Mouse (Mus musculus): ENCODE results near the gene Med25. TPM values are rescaled to one million over a fixed set of nuclear protein-coding genes. Genes with fewer than 3 reads are reported as not detected.

Med25 gene
- polyA plus RNA-seq, 1 experiment from 2014 or later: 80.0 TPM

DNA sequence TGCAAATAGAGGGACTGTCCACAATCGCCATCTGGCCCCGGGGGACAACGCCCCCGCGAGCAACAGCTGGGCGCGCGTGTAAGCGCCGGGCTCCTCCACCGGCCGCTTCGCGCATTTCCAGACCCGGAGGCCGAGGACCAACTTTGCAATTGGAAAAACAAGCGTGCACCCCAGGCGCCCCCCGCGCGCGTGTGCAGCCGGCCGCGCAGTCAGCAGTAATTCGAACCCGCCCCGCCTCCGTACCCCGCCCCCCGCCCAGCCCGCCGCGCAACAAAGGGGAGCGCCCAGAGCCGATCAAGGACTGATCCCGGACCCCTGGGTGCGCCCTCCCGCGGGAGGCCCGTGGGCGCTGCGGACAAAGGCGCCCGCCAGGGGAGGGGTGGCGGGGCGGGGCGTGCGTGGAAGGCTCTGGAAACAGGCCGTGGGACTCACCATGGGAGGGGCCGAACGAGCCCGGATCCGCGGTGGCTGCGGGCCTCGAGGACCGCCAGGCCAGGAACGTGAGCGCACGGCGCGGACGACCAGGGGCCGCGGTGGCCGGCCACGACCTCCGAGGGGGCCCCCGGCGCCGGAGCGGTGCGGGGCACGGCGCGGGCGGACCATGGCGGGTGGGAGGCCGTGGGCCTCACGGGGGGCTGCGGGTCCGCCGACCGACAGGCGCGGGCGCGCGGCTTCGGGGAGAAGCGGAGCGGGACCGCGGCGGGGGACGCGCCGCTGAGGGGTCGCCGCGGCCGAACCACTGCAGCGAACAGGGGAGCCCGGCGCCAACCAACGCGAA, 23.4 kb downstream of the Med25 start:
- Histone ChIP-seq H3K4me1 (ENCODE audit: control insufficient read depth, insufficient read depth, low read length) (peaks cover 41% of the 10 kb centered on the region), H3K4me2 (replicated peaks; ENCODE audit: low read depth, low read length) (peak overlapping the region; percentile 90), H3K4me3 (ENCODE audit: low read length) (peak overlapping the region; percentile 96), H3K9ac (ENCODE audit: low read depth, low read length) (peak overlapping the region; percentile 97), H3K9me3 (ENCODE audit: control insufficient read depth, low read length) (no peaks in the 10 kb centered on the region), H3K27ac (ENCODE audit: low read depth, low read length) (peak overlapping the region; percentile 100), H3K27me3 (ENCODE audit: control insufficient read depth, insufficient read depth, low read length) (no peaks in the 10 kb centered on the region), H3K36me3 (ENCODE audit: control insufficient read depth, insufficient read depth, low read length) (peaks cover 28% of the 10 kb centered on the region)
- WGBS: under 1% methylated on average over 95 of the region's 108 CpGs
- peak; percentile 70 for ATAC-seq (ENCODE audit: low FRiP score, low TSS enrichment)

DNA sequence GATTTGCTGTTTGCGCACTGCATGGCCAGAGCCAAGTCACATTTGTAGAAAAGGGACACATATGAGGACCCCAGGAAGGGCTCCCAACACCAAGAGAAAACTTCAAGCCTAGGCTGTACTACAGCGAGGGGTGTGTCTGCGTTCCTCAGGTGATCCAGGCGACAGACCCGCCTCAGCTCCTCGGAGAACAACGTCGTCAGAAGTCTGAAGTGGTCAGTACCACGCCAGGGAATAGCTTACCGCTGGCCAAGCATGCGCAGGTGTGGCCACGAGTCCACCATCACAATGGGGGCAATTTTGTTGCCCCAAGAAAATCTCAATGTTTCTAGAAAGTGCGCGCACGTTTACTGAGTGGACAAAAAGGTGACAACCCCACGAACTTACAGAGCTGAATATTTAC, 24.0 kb downstream of the Med25 start:
- 4% methylated on average over 16 of the region's 16 CpGs for WGBS
- peak overlapping the region; percentile 96 for H3K4me3 ChIP-seq (ENCODE audit: low read length)
- H3K4me1 ChIP-seq (ENCODE audit: control insufficient read depth, insufficient read depth, low read length): peaks cover 40% of the 10 kb centered on the region
- peak overlapping the region; percentile 100 for H3K27ac ChIP-seq (ENCODE audit: low read depth, low read length)
- H3K36me3 ChIP-seq (ENCODE audit: control insufficient read depth, insufficient read depth, low read length): peaks cover 35% of the 10 kb centered on the region
- H3K9ac ChIP-seq (ENCODE audit: low read depth, low read length): peak overlapping the region; percentile 97
- no peak for ATAC-seq (ENCODE audit: low FRiP score, low TSS enrichment)
- H3K9me3 ChIP-seq (ENCODE audit: control insufficient read depth, low read length): no peaks in the 10 kb centered on the region
- H3K4me2 ChIP-seq (replicated peaks; ENCODE audit: low read depth, low read length): peak overlapping the region; percentile 90
- no peaks in the 10 kb centered on the region for H3K27me3 ChIP-seq (ENCODE audit: control insufficient read depth, insufficient read depth, low read length)

DNA sequence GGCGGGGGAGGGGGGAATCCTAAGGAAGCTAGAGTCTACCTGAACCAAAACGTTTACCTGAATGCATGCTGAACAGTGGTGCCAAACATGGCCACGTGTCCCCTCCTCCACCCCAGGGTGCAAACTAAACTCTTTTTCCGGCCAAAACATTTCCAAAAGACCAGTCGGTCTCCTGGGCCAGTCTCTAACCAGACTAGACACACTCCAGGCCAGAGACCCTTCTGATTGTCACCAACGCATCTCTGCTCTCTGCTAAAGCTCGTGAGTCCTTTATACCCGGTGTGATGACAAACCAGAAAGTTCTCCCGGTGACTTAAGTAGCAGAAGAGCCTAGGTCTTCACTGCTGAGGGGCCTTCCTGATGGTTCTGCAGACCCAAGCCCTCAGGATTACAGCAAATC, 24.7 kb downstream of the Med25 start:
- Histone ChIP-seq H3K9me3 (ENCODE audit: control insufficient read depth, low read length) (no peaks in the 10 kb centered on the region), H3K36me3 (ENCODE audit: control insufficient read depth, insufficient read depth, low read length) (peaks cover 42% of the 10 kb centered on the region), H3K4me3 (ENCODE audit: low read length) (peak overlapping the region; percentile 96), H3K4me1 (ENCODE audit: control insufficient read depth, insufficient read depth, low read length) (peaks cover 37% of the 10 kb centered on the region), H3K4me2 (replicated peaks; ENCODE audit: low read depth, low read length) (peak overlapping the region; percentile 90), H3K9ac (ENCODE audit: low read depth, low read length) (peak overlapping the region; percentile 97; the same call in 1 of the 2 replicates), H3K27ac (ENCODE audit: low read depth, low read length) (no peak overlapping the region), H3K27me3 (ENCODE audit: control insufficient read depth, insufficient read depth, low read length) (no peaks in the 10 kb centered on the region)
- 25% methylated on average over 9 of the region's 9 CpGs for WGBS
- ATAC-seq (ENCODE audit: low FRiP score, low TSS enrichment): no peak

DNA sequence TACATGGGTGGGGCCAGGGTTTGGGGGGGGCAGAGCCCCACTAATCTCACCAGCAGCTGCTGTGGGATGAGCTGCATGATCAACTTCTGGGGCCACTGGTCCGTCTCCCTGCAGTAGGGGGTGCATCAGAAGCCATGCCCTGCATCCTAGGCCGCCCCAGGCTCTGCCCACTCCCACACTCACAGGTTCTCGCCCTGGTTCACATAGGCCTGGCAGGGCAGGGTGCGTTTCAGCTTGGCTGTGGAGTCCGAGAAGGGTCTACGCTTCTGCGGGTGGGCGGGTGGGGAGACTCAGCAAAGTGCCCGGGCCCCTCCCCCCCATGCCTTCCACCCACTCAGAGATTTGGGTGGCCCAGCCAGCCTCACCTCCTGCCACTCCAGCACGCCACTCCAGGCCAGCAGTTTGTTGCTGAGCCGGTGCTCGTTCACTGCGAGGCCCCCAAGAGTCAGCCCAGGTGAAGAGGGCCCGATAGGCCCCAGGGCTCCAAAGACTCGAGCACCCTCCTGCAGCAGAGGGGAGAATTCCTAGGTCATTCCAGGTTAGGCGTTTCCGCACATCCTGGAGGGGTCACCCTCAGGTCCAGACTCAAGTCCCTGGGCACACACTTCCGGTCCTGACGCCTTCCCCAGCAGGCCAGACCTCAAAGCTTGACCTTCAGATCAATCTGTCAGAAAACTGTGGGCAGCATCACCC, 25.4 kb downstream of the Med25 start:
- H3K36me3 ChIP-seq (ENCODE audit: control insufficient read depth, insufficient read depth, low read length): peaks cover 48% of the 10 kb centered on the region
- peak overlapping the region; percentile 97; the same call in 1 of the 2 replicates for H3K9ac ChIP-seq (ENCODE audit: low read depth, low read length)
- H3K4me3 ChIP-seq (ENCODE audit: low read length): peak overlapping the region; percentile 96
- H3K4me1 ChIP-seq (ENCODE audit: control insufficient read depth, insufficient read depth, low read length): peaks cover 37% of the 10 kb centered on the region
- no peaks in the 10 kb centered on the region for H3K27me3 ChIP-seq (ENCODE audit: control insufficient read depth, insufficient read depth, low read length)
- H3K4me2 ChIP-seq (replicated peaks; ENCODE audit: low read depth, low read length): peak overlapping the region; percentile 90
- no peaks in the 10 kb centered on the region for H3K9me3 ChIP-seq (ENCODE audit: control insufficient read depth, low read length)
- ATAC-seq (ENCODE audit: low FRiP score, low TSS enrichment): no peak
- WGBS: 34% methylated on average over 19 of the region's 19 CpGs
- H3K27ac ChIP-seq (ENCODE audit: low read depth, low read length): no peak overlapping the region

GRCm38 (mm10) chr7:44866276-44867009, 26.1 kb downstream of the Med25 start:
- Histone ChIP-seq H3K9ac (ENCODE audit: low read depth, low read length) (peak overlapping the region; percentile 97; the same call in 1 of the 2 replicates), H3K4me1 (ENCODE audit: control insufficient read depth, insufficient read depth, low read length) (peaks cover 37% of the 10 kb centered on the region), H3K36me3 (ENCODE audit: control insufficient read depth, insufficient read depth, low read length) (peaks cover 55% of the 10 kb centered on the region), H3K27ac (ENCODE audit: low read depth, low read length) (peak overlapping the region; percentile 42; the same call in 1 of the 2 replicates), H3K27me3 (ENCODE audit: control insufficient read depth, insufficient read depth, low read length) (no peaks in the 10 kb centered on the region), H3K4me2 (replicated peaks; ENCODE audit: low read depth, low read length) (peak overlapping the region; percentile 90), H3K9me3 (ENCODE audit: control insufficient read depth, low read length) (no peaks in the 10 kb centered on the region), H3K4me3 (ENCODE audit: low read length) (peak overlapping the region; percentile 96; the same call in 1 of the 2 replicates)
- WGBS: 42% methylated on average over 15 of the region's 15 CpGs
- ATAC-seq (ENCODE audit: low FRiP score, low TSS enrichment): no peak

- ATAC-seq (ENCODE audit: low FRiP score, low TSS enrichment): no peak
- Histone ChIP-seq H3K27ac (ENCODE audit: low read depth, low read length) (no peak overlapping the region), H3K9ac (ENCODE audit: low read depth, low read length) (0 out of 2 replicates have a peak overlapping the region, but pooled peaks have one; percentile 2), H3K27me3 (ENCODE audit: control insufficient read depth, insufficient read depth, low read length) (no peaks in the 10 kb centered on the region), H3K4me1 (ENCODE audit: control insufficient read depth, insufficient read depth, low read length) (peaks cover 35% of the 10 kb centered on the region), H3K4me3 (ENCODE audit: low read length) (no peak overlapping the region), H3K4me2 (replicated peaks; ENCODE audit: low read depth, low read length) (no peak overlapping the region), H3K36me3 (ENCODE audit: control insufficient read depth, insufficient read depth, low read length) (peaks cover 57% of the 10 kb centered on the region), H3K9me3 (ENCODE audit: control insufficient read depth, low read length) (no peaks in the 10 kb centered on the region)
- WGBS: 83% methylated on average over 24 of the region's 24 CpGs
Measured at GRCm38 (mm10) chr7:44864595-44865542, 27.6 kb downstream of the Med25 start.

- H3K9me3 ChIP-seq (ENCODE audit: control insufficient read depth, low read length): no peaks in the 10 kb centered on the region
- ATAC-seq (ENCODE audit: low FRiP score, low TSS enrichment): no peak
- H3K36me3 ChIP-seq (ENCODE audit: control insufficient read depth, insufficient read depth, low read length): peaks cover 57% of the 10 kb centered on the region
- H3K27me3 ChIP-seq (ENCODE audit: control insufficient read depth, insufficient read depth, low read length): no peaks in the 10 kb centered on the region
- WGBS: 87% methylated on average over 11 of the region's 11 CpGs
- H3K9ac ChIP-seq (ENCODE audit: low read depth, low read length): no peak overlapping the region
- H3K4me2 ChIP-seq (replicated peaks; ENCODE audit: low read depth, low read length): no peak overlapping the region
- peaks cover 35% of the 10 kb centered on the region for H3K4me1 ChIP-seq (ENCODE audit: control insufficient read depth, insufficient read depth, low read length)
- H3K4me3 ChIP-seq (ENCODE audit: low read length): no peak overlapping the region
- H3K27ac ChIP-seq (ENCODE audit: low read depth, low read length): no peak overlapping the region
Measured at GRCm38 (mm10) chr7:44863982-44864494, 28.5 kb downstream of the Med25 start.

DNA sequence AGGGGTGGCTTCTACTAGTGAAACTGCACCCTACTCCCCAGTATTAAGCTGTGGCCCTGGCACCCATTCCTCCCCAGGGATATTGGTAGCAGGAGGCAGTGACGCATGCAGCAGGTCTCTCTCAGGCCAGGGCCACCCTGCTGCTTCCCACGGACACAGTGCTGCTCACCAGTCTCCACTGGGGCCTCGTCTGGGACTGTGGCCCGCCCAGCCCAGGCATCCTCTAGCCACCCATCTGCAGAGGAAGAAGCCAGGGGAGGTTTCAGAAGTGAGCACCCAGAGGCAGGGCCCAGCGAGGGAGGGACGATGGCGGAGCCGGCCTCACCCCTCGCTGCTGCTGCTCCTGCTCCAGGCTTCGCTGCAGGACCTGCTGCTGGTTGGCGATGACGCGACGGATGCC, 29.3 kb downstream of the Med25 start:
- no peak for ATAC-seq (ENCODE audit: low FRiP score, low TSS enrichment)
- Histone ChIP-seq H3K4me1 (ENCODE audit: control insufficient read depth, insufficient read depth, low read length) (peaks cover 38% of the 10 kb centered on the region), H3K36me3 (ENCODE audit: control insufficient read depth, insufficient read depth, low read length) (peaks cover 57% of the 10 kb centered on the region), H3K9me3 (ENCODE audit: control insufficient read depth, low read length) (no peaks in the 10 kb centered on the region), H3K27ac (ENCODE audit: low read depth, low read length) (no peak overlapping the region), H3K27me3 (ENCODE audit: control insufficient read depth, insufficient read depth, low read length) (no peaks in the 10 kb centered on the region), H3K4me3 (ENCODE audit: low read length) (no peak overlapping the region), H3K9ac (ENCODE audit: low read depth, low read length) (no peak overlapping the region), H3K4me2 (replicated peaks; ENCODE audit: low read depth, low read length) (no peak overlapping the region)
- 91% methylated on average over 14 of the region's 14 CpGs for WGBS

Measured in kidney, embryonic 14.5 days (tissue).